In genomic region chr2:94264006-94264405, GRCm38 (mm10) we compare ENCODE assay signal across 8 mouse cellular contexts.
A peak's percentile ranks its signal among the peaks of the same experiment; 100 is the strongest.
DNase-seq lines count a peak whose midpoint lies in the region; ATAC-seq and TF ChIP-seq lines count a peak whose summit lies in the region.

No protein-coding gene starts in this region.

- H3K36me3 ChIP-seq in embryonic facial prominence, embryonic 15.5 days, result no peaks in the 10 kb centered on the region
- H3K36me3 ChIP-seq in hindbrain, postnatal 0 days (ENCODE audit: insufficient read depth, low read length), result no peaks in the 10 kb centered on the region
- H3K36me3 ChIP-seq in neural tube, embryonic 14.5 days (ENCODE audit: control insufficient read depth, insufficient read depth, low read length), result no peaks in the 10 kb centered on the region

- peak overlapping the region; percentile 56 for H3K4me2 ChIP-seq in embryonic facial prominence, embryonic 15.5 days (replicated peaks)
- H3K4me2 ChIP-seq in hindbrain, postnatal 0 days (ENCODE audit: low read depth, low read length), result peak overlapping the region; percentile 75
- H3K4me2 ChIP-seq in neural tube, embryonic 14.5 days (ENCODE audit: low read depth, low read length), result peak overlapping the region; percentile 59

- H3K27me3 ChIP-seq in embryonic facial prominence, embryonic 15.5 days, result no peaks in the 10 kb centered on the region; the same call in 1 of the 2 replicates
- no peaks in the 10 kb centered on the region for H3K27me3 ChIP-seq in hindbrain, postnatal 0 days (ENCODE audit: insufficient read depth, low read length)
- H3K27me3 ChIP-seq in neural tube, embryonic 14.5 days (ENCODE audit: control insufficient read depth, insufficient read depth, low read length), result no peaks in the 10 kb centered on the region

- no peak for ATAC-seq in embryonic facial prominence, embryonic 15.5 days (ENCODE audit: insufficient number of reproducible peaks, low FRiP score, low TSS enrichment, low read depth)
- no peak for ATAC-seq in hindbrain, postnatal 0 days
- ATAC-seq in neural tube, embryonic 14.5 days (ENCODE audit: low read depth), result no peak

- H3K27ac ChIP-seq in layer of hippocampus, adult 2 months, result peak overlapping the region; percentile 75; the same call in 1 of the 2 replicates
- H3K27ac ChIP-seq in embryonic facial prominence, embryonic 15.5 days (replicated peaks), result no peak overlapping the region
- H3K27ac ChIP-seq in hindbrain, postnatal 0 days, result peak overlapping the region; percentile 83
- peak overlapping the region; percentile 34; the same call in 1 of the 2 replicates for H3K27ac ChIP-seq in neural tube, embryonic 14.5 days (ENCODE audit: low read depth, low read length)

- peak overlapping the region; percentile 47 for H3K4me3 ChIP-seq in layer of hippocampus, adult 2 months
- H3K4me3 ChIP-seq in embryonic facial prominence, embryonic 15.5 days (replicated peaks), result peak overlapping the region; percentile 31; the same call in 1 of the 2 replicates
- peak overlapping the region; percentile 33 for H3K4me3 ChIP-seq in hindbrain, postnatal 0 days (ENCODE audit: low read length)
- H3K4me3 ChIP-seq in neural tube, embryonic 14.5 days (ENCODE audit: low read depth, low read length), result peak overlapping the region; percentile 32

- H3K4me1 ChIP-seq in embryonic facial prominence, embryonic 15.5 days, result peaks cover 27% of the 10 kb centered on the region
- H3K4me1 ChIP-seq in hindbrain, postnatal 0 days (ENCODE audit: insufficient read depth, low read length), result peaks cover 10% of the 10 kb centered on the region
- peaks cover 20% of the 10 kb centered on the region; the same call in 1 of the 2 replicates for H3K4me1 ChIP-seq in neural tube, embryonic 14.5 days (ENCODE audit: control insufficient read depth, insufficient read depth, low read length)

- 2% methylated on average over 2 of the region's 2 CpGs for WGBS in embryonic facial prominence, embryonic 15.5 days
- WGBS in hindbrain, postnatal 0 days, result 0% methylated on average over 2 of the region's 2 CpGs
- WGBS in neural tube, embryonic 14.5 days, result 0% methylated on average over 2 of the region's 2 CpGs

- H3K9ac ChIP-seq in embryonic facial prominence, embryonic 15.5 days, result no peak overlapping the region
- peak overlapping the region; percentile 41; the same call in 1 of the 2 replicates for H3K9ac ChIP-seq in hindbrain, postnatal 0 days (replicated peaks; ENCODE audit: low read length)
- 0 out of 2 replicates have a peak overlapping the region, but pooled peaks have one; percentile 5 for H3K9ac ChIP-seq in neural tube, embryonic 14.5 days (replicated peaks; ENCODE audit: low read depth, low read length)

- H3K9me3 ChIP-seq in embryonic facial prominence, embryonic 15.5 days (replicated peaks), result no peaks in the 10 kb centered on the region
- no peaks in the 10 kb centered on the region for H3K9me3 ChIP-seq in hindbrain, postnatal 0 days (ENCODE audit: low read length)
- H3K9me3 ChIP-seq in neural tube, embryonic 14.5 days (ENCODE audit: control insufficient read depth, low read length), result no peaks in the 10 kb centered on the region

- no peak for DNase-seq in layer of hippocampus, adult 2 months (ENCODE audit: low spot score in 2 of 2)
- DNase-seq in layer of hippocampus, adult 11-12 months (ENCODE audit: low spot score), result no peak
- DNase-seq in hindbrain, postnatal 0 days (ENCODE audit: low spot score), result no peak
- DNase-seq in frontal cortex, postnatal 10 days (ENCODE audit: low spot score in 2 of 2), result no peak
- no peak for DNase-seq in layer of hippocampus, adult 9-10 months (ENCODE audit: low spot score)
- no peak for DNase-seq in ovary, postnatal 14 days (ENCODE audit: low spot score)

- TF ChIP-seq CTCF in layer of hippocampus, adult 2 months (conservative IDR thresholded peaks at IDR 0.05), result no peak
- TF ChIP-seq CTCF in hindbrain, postnatal 0 days (IDR thresholded peaks at IDR 0.05; ENCODE audit: low read depth), result no peak
